Mouse (Mus musculus): ENCODE data around the gene Cox5a.

The Cox5a gene

GRCm38 (mm10) chr9:57531946-57532345, 10.9 kb downstream of the Cox5a start:
- DNase-seq: no peak

- no peak for DNase-seq
Observed at GRCm38 (mm10) chr9:57536362-57536761, 15.3 kb downstream of the Cox5a start.

GRCm38 (mm10) chr9:57537044-57537727, 16.1 kb downstream of the Cox5a start, which contains the start of gene Fam219b:
TSS of gene Fam219b (plus strand) at chr9:57537528.
- DNase-seq: peak; percentile 93

- DNase-seq: peak; percentile 42
Observed at GRCm38 (mm10) chr9:57537728-57538181, 16.7 kb downstream of the Cox5a start.

- DNase-seq: no peak
Observed at GRCm38 (mm10) chr9:57539550-57539949, 18.5 kb downstream of the Cox5a start.

GRCm38 (mm10) chr9:57541312-57541711, 20.2 kb downstream of the Cox5a start:
- DNase-seq: no peak

DNA sequence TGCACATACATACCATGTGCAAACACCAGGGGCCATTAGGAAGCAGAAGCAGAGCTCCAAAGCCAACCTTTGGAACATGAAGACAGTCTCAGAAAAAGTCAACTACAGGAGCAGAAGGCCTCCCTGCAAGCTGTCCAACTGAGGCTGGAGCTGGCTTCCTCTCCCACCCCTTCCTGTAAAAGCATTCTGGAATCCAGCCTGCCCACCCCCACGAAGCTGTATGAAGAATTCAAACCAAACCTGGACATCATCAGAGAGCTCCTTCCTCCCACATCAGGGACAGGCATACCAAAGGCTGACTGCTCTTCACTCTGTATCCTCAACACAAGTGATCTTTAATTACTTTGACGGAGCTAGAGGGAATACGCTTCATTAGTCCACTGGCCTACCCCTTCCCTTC, 22.9 kb downstream of the Cox5a start:
- no peak for DNase-seq

DNA sequence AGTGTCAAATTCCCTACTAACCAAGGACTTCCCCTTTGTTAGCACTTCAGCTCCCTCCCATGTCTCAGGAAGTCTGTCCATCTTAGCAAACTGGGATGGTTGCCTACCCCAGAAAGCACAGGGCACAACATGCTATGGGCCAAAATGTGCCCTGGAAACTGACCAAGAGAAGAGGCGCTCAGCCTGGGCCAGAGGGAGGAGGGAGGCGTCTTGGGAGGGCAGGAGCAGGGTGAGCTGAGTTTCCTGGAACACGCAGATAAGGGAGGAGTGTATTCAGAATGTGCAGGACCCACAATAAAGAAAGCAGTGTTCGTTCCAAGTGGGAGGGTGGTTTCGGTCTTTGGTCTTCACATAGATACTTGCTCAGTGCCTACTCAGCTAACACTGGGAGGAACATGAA, 26.2 kb downstream of the Cox5a start:
- no peak for DNase-seq

- no peak for DNase-seq
Observed at GRCm38 (mm10) chr9:57547869-57548268, 26.8 kb downstream of the Cox5a start.

DNA sequence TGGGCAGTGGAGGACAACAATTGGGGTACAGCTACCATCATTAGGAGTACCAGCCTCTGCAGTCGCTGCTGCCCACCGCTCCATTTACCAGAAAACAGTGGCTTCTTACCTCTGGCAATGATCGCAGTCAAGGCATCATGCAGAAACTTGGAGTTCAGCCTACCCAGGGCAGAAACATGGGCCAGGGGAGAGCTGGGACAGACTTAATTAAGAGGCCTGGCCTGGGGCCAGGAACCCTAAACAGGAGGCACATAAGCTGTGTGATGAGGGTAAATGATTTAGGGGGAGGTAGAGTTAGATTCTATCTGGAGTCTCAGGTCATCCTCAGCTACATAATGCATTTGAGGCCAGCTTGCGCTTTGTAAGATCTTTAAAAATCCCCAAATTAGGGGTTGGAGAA, 28.1 kb downstream of the Cox5a start:
- DNase-seq: no peak

DNA sequence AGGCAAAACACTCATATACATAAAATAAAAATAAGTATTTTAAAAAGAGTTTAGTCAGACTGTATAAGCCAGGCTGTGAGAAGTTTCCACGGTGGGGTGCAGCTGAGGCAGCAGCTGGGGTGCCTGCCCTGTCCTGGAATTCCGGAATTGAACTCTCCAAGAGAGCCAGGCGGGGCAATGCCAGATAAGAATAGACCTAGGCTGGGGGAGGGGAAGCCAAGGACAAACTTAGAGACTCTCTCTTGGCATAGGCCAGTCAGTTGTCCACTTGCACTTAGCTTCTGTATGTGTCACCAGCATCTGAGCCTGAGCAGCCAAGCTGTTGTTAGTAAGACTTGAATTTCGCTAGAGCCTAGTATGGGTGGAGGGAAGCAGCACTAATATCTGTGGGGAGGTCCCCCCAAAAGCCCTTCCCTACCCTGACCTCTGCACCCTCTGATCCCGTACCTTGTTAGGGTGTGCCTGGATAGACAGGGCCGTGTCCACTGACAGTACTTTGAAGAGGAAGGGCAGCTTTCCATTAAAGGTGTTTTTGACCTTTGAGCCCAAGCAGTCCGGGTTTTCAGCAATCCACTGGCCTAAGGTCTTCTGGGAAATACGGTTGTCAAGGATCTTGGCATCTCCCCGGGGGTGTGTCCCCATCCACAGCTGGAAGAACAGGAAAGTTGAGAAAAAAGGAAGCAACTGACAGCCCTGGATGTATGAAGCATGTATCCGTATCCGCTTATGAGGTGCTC, 29.2 kb downstream of the Cox5a start:
- no peak for DNase-seq

- peak; percentile 78 for DNase-seq
Observed at GRCm38 (mm10) chr9:57552139-57552887, 31.2 kb downstream of the Cox5a start, which contains the start of gene Mpi. TSS of gene Mpi (minus strand) at chr9:57552763.

- no peak for DNase-seq
Observed at GRCm38 (mm10) chr9:57553119-57553518, 32.0 kb downstream of the Cox5a start.

DNA sequence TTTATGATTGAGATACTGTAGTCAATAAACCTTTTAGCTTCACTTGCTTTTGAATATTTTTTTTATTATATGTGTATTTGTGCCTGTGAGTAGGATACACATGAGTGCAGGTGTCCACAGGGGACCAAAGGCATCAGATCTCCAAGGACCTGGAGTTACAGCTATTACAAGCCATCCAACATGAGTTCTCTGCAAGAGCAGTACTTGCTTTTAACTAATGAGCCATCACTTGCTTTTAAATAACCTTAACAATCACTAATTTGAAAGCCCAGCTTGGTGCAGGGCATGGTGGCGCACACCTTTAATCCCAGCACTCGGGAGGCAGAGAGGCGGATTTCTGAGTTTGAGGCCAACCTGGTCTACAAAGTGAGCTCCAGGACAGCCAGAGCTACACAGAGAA, 33.7 kb downstream of the Cox5a start:
- no peak for DNase-seq

GRCm38 (mm10) chr9:57557215-57557614, 36.1 kb downstream of the Cox5a start:
- DNase-seq: no peak

GRCm38 (mm10) chr9:57558625-57559024, 37.6 kb downstream of the Cox5a start:
- no peak for DNase-seq

GRCm38 (mm10) chr9:57559568-57559967, 38.5 kb downstream of the Cox5a start:
- DNase-seq: no peak

DNA sequence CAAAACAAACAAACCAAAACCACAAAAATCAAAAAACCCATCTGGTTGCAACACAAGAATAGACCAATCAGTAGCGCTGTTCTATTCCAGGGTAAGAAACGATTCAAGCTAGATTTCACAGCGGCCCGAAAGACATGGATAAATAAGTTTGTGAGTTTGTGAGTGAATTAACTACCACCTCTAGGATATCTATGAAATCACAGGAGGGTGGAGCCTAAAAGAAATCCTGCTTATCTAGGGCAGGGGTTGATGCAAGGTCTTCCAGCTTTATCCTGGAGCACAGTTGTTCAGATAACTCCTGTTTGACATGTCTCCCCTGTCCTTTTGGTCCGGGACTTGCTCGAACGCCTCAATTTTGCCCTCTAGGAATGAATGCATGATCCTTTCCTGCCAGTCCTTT, 39.2 kb downstream of the Cox5a start:
- DNase-seq: no peak

GRCm38 (mm10) chr9:57560861-57561710, 40.0 kb downstream of the Cox5a start, which contains the start of gene Scamp2:
TSS of gene Scamp2 (plus strand) at chr9:57560943.
- peak; percentile 94 for DNase-seq

GRCm38 (mm10) chr9:57561711-57562099, 40.6 kb downstream of the Cox5a start:
- DNase-seq: no peak

- DNase-seq: peak; percentile 28
Observed at GRCm38 (mm10) chr9:57562896-57563372, 41.9 kb downstream of the Cox5a start.

DNA sequence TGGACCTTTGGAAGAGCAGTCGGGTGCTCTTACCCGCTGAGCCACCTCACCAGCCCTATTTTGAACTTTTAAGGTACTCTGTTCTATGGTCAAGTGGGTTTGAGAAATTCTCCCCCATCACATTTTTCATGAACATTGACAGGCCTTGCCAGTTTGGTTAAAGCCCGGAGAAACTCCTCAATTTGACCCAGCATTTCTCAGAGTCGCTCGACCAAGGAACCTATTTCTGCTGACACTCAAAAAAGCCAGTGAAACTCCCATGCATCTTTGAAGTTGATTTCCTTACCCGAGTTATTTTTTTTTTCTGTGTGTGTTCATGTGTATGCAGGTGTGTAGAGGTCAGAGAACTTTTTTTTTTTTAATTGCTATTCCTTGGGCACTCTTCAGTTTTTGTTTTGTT, 43.5 kb downstream of the Cox5a start:
- DNase-seq: no peak
